Mouse (Mus musculus) cerebellum, adult (tissue): ENCODE results near the gene Zfp512b.

Experiments used
- ATAC-seq: cut with Nextera tagmentation; 2 replicates; pipeline ENCODE4 v1.9.2; 2017; ENCODE audit warnings: mild to moderate bottlenecking, moderate library complexity, mixed read lengths; ENCODE audit not compliant: insufficient number of reproducible peaks, low FRiP score, low TSS enrichment

Zfp512b gene

GRCm38 (mm10) chr2:181590471-181590870 is 2.1 kb downstream of the Zfp512b start:
- ATAC-seq, result no peak

GRCm38 (mm10) chr2:181589732-181590105 is 2.9 kb downstream of the Zfp512b start:
- no peak for ATAC-seq

GRCm38 (mm10) chr2:181589011-181589731 is 3.4 kb downstream of the Zfp512b start:
- no peak for ATAC-seq

- ATAC-seq, result no peak
These were observed 4.3 kb downstream of the Zfp512b start for GRCm38 (mm10) chr2:181588229-181588780.

- no peak for ATAC-seq
These were observed 4.8 kb downstream of the Zfp512b start for GRCm38 (mm10) chr2:181587796-181588195.

- ATAC-seq, result no peak
These were observed 6.5 kb downstream of the Zfp512b start for GRCm38 (mm10) chr2:181586124-181586523.

- no peak for ATAC-seq
These were observed 7.1 kb downstream of the Zfp512b start for GRCm38 (mm10) chr2:181585506-181585905.

GRCm38 (mm10) chr2:181584411-181584942 is 8.1 kb downstream of the Zfp512b start, which contains the start of gene Uckl1:
Gene Uckl1, minus strand, starts transcription at chr2:181584892.
- no peak for ATAC-seq

- no peak for ATAC-seq
These were observed 8.9 kb downstream of the Zfp512b start for GRCm38 (mm10) chr2:181583460-181584257.

GRCm38 (mm10) chr2:181582939-181583338 is 9.7 kb downstream of the Zfp512b start:
- ATAC-seq, result no peak

- no peak for ATAC-seq
These were observed 10.2 kb downstream of the Zfp512b start for GRCm38 (mm10) chr2:181582358-181582757.

GRCm38 (mm10) chr2:181581402-181582120 is 11.0 kb downstream of the Zfp512b start:
- ATAC-seq, result peak; percentile 63; the same call in 1 of the 2 replicates

GRCm38 (mm10) chr2:181581016-181581401 is 11.6 kb downstream of the Zfp512b start:
- peak; percentile 69 for ATAC-seq

GRCm38 (mm10) chr2:181580131-181580772 is 12.4 kb downstream of the Zfp512b start:
- ATAC-seq, result no peak

GRCm38 (mm10) chr2:181579681-181580080 is 12.9 kb downstream of the Zfp512b start:
- no peak for ATAC-seq

GRCm38 (mm10) chr2:181578790-181579618 is 13.6 kb downstream of the Zfp512b start:
- ATAC-seq, result no peak

- ATAC-seq, result no peak
These were observed 14.5 kb downstream of the Zfp512b start for GRCm38 (mm10) chr2:181577981-181578581.

- no peak for ATAC-seq
These were observed 15.5 kb downstream of the Zfp512b start for GRCm38 (mm10) chr2:181577126-181577525.

GRCm38 (mm10) chr2:181576613-181577012 is 16.0 kb downstream of the Zfp512b start:
- no peak for ATAC-seq
